Mouse (Mus musculus) left cerebral cortex, adult 11 months (tissue): ENCODE data around the gene Kbtbd4.
A peak's percentile ranks its signal among the peaks of the same experiment; 100 is the strongest.
"Not testable (repeated sequence)": the region's sequence is repeated elsewhere in the genome, so short reads cannot be mapped to it uniquely, and the experiment has no call there.

ENCODE experiments used
- DNase-seq: peaks from one replicate; pipeline ENCODE4 v3.0.0; 2022; ENCODE audit warnings: low spot score

Kbtbd4 gene

GRCm38 (mm10) chr2:90904076-90904855, at the start of gene Kbtbd4, which contains the start of gene Ndufs3:
TSS of gene Kbtbd4 (plus strand) at chr2:90904740.
TSS of gene Ndufs3 (minus strand) at chr2:90904827.
- peak; percentile 70 for DNase-seq

- no peak for DNase-seq
Measured at GRCm38 (mm10) chr2:90861486-90861885, 43.1 kb upstream of the Kbtbd4 start.

GRCm38 (mm10) chr2:90864184-90864583, 40.4 kb upstream of the Kbtbd4 start:
- DNase-seq = no peak

- peak; percentile 83 for DNase-seq
Measured at GRCm38 (mm10) chr2:90866524-90866923, 38.0 kb upstream of the Kbtbd4 start.

- peak; percentile 74 for DNase-seq
Measured at GRCm38 (mm10) chr2:90870136-90870601, 34.4 kb upstream of the Kbtbd4 start.

- no peak for DNase-seq
Measured at GRCm38 (mm10) chr2:90871180-90871961, 33.2 kb upstream of the Kbtbd4 start.

GRCm38 (mm10) chr2:90874025-90874424, 30.5 kb upstream of the Kbtbd4 start:
- no peak for DNase-seq

- DNase-seq = no peak
Measured at GRCm38 (mm10) chr2:90875239-90875638, 29.3 kb upstream of the Kbtbd4 start.

GRCm38 (mm10) chr2:90877584-90878259, 26.8 kb upstream of the Kbtbd4 start:
- no peak for DNase-seq

GRCm38 (mm10) chr2:90879419-90879818, 25.1 kb upstream of the Kbtbd4 start:
- no peak for DNase-seq

- DNase-seq = no peak
Measured at GRCm38 (mm10) chr2:90880144-90880785, 24.3 kb upstream of the Kbtbd4 start.

- no peak for DNase-seq
Measured at GRCm38 (mm10) chr2:90881824-90882223, 22.7 kb upstream of the Kbtbd4 start.

- no peak for DNase-seq
Measured at GRCm38 (mm10) chr2:90885218-90886041, 19.1 kb upstream of the Kbtbd4 start, which contains the start of gene C1qtnf4. TSS of gene C1qtnf4 (plus strand) at chr2:90885860.

- DNase-seq = no peak
Measured at GRCm38 (mm10) chr2:90886436-90886835, 18.1 kb upstream of the Kbtbd4 start.

GRCm38 (mm10) chr2:90887627-90888026, 16.9 kb upstream of the Kbtbd4 start:
- no peak for DNase-seq

- no peak for DNase-seq
Measured at GRCm38 (mm10) chr2:90889550-90890548, 14.7 kb upstream of the Kbtbd4 start.

GRCm38 (mm10) chr2:90893673-90894298, 10.8 kb upstream of the Kbtbd4 start:
- no peak for DNase-seq

- not testable (repeated sequence) for DNase-seq
Measured at GRCm38 (mm10) chr2:90894299-90894677, 10.3 kb upstream of the Kbtbd4 start.

- DNase-seq = no peak
Measured at GRCm38 (mm10) chr2:90903398-90903797, 1.1 kb upstream of the Kbtbd4 start.
